Mouse (Mus musculus) cerebellum, adult 11-12 months (tissue): ENCODE measurements at regions not wholly inside any gene's neighbourhood (a gene's known extent, or its start where the extent isn't known, plus 50 kb on each side); places are given as distances from the start of the nearest gene placed in this dataset.
"Not testable (repeated sequence)": the region's sequence is repeated elsewhere in the genome, so short reads cannot be mapped to it uniquely, and the experiment has no call there.

ENCODE experiments used
- DNase-seq: peaks from one replicate; pipeline ENCODE4 v3.0.0; 2022

DNA sequence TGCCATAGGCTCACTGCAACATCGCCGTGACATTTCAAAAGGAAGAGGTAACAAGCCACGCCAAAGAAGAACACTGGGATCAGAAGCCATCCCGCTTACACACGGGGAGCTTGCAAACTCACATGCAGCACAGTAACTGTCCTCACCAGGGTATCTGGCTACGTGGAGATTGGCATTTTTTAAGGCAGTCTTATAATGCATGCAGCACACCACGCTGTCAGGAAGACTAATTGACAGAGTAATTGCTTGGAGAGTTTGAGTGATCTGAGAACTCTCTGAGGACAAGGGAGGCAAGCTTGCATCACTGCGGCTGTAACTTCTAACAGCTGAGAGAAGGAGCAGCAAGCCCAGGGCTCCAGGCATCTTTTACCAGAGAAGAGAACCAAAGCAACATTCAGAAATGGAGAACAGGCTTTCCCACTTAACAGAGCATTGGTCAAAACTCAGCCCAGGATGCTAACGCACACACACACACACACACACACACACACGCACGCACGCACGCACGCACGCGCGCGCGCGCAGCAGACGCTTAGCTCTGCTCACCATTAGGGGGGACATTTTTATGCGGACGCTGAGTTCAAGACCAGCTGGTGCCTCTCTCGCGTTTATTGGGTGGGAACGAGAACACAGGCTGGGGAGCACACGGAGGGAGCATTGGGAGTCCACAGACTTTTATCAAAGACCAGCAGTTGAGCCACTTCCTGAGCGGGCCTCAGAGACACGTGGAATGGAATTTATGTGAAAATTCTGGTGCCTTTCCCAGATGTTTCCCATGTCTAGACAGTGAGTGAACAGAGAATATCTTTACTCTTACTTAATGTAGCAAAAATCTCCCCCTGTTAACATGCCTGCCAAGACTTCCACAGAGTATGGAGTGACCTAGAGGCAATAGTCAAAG, 66.6 kb downstream of the 1700129C05Rik start:
- DNase-seq, result no peak

- no peak for DNase-seq
These were observed 70.2 kb downstream of the 1700129C05Rik start for GRCm38 (mm10) chr14:59072323-59073039.

GRCm38 (mm10) chr14:59070056-59070455, 72.6 kb downstream of the 1700129C05Rik start:
- no peak for DNase-seq

- no peak for DNase-seq
These were observed 76.1 kb downstream of the 1700129C05Rik start for GRCm38 (mm10) chr14:59066456-59067220.

- no peak for DNase-seq
These were observed 79.5 kb downstream of the 1700129C05Rik start for GRCm38 (mm10) chr14:59063221-59063620.

DNA sequence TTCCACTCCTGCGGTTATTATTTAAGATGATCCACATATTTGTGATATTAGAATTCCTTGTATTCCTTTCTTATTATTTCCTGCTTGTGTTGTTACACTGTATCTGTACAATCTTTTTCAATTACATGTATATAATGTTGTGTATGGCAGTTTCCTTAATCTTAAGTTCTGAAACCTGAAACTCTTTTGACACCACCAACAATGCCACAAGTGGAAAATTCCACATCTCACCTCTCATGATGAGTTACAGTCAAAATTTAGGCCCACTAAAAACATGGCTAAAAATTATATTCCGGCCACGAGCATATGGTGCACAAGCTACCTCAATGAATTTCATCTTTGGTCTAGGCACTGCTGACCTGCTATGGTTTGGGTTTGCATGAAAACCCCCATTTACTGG, 85.9 kb downstream of the 1700129C05Rik start:
- DNase-seq, result no peak

- no peak for DNase-seq
These were observed 87.4 kb downstream of the 1700129C05Rik start for GRCm38 (mm10) chr14:59055283-59055682.

- DNase-seq, result no peak
These were observed 90.3 kb downstream of the 1700129C05Rik start for GRCm38 (mm10) chr14:59052421-59052820.

DNA sequence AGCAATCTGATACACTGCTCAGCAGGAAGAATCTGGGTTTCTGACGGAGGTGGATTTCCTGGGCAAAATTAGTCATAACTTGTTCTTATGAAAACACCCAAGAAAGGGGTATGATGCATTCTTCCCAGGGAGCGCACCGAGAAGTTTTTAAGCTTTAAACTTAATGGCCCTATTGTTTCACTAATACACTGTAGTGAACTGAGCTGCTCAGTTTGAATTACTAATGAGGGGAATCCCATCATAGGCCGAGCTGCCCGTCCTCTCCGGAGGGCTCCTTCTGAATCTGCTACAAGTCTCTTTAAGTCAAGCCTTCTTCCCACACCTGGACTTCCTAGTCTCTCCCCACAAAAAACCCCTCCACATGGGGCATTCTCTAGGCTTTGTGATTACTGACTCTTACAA, 91.2 kb downstream of the 1700129C05Rik start:
- DNase-seq, result no peak

- DNase-seq, result no peak
These were observed 97.0 kb downstream of the 1700129C05Rik start for GRCm38 (mm10) chr14:59045687-59046086.

- DNase-seq, result no peak
These were observed 97.5 kb downstream of the 1700129C05Rik start for GRCm38 (mm10) chr14:59045235-59045634.

- no peak for DNase-seq
These were observed 100.5 kb downstream of the 1700129C05Rik start for GRCm38 (mm10) chr14:59042152-59042551.

DNA sequence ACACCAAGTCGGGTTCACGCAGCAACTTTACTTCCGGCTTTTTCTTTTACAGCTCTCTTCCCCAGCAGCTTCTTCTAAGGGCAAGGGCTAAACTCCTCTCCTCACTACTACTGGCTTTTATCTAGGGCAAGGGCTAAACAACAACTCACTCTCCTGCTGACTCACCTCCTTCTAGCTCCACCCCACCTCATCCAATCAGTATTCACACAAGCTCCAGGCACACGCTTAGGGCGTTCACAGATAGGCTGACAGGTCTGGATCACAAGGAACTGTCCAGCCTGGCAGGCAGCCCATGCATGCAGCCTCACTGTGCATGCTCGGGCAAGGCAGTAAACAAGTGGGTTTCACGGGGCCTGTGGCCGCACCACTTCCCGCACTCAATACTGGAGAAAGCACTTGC, 116.9 kb downstream of the 1700129C05Rik start:
- not testable (repeated sequence) for DNase-seq

DNA sequence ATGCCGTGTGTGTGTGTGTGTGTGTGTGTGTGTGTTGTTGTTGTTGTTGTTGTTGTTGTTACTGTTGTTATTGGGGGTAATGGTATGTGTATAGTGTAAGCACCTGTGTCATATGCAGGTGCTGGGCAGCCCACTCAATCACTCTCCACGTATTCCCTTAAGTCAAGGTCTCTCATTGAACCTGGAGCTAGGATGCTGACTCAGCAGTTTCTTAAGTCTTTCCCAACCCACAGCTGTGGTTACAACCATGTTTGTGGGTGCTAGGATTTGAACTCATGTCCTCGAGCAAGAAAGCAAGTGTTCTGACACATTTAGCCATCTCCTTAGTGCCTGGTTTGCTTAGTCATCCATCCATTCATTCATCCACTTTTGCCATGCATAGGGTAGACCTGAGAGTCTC, 133.2 kb downstream of the 1700129C05Rik start:
- no peak for DNase-seq

DNA sequence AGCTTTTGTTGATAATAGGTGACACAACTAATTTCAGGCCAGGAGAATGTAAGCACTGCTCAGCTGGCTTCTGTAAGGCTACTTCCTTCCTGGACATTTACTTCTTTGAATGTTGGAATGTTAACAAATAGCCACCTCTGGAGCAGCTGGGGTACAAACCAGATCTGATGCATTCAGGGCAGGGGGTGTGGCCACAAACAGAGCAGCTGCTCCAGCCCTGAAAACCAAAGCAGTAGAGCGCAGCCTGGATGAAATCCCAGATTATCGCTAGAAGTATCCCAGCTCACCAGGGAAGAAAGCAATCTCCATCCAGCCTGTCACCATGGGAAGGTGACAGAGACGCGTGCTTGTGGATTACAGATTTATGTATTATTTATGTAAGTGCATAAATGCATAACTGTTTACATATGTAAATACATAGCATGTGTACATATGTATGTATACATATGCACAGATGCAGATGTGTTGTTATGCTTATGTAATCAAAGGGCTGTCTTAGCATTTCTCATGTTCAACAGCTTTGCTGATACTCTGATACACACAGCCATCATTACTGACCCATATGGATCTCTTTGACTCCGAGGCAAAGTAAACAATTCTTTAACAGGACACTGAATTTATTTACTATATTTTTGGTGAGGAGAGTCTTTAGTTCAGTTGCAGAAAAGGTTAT, 143.5 kb downstream of the 1700129C05Rik start:
- no peak for DNase-seq

- DNase-seq, result no peak
These were observed 147.7 kb downstream of the 1700129C05Rik start for GRCm38 (mm10) chr14:58994994-58995393.

- no peak for DNase-seq
These were observed 153.0 kb downstream of the 1700129C05Rik start for GRCm38 (mm10) chr14:58989644-58990217.

DNA sequence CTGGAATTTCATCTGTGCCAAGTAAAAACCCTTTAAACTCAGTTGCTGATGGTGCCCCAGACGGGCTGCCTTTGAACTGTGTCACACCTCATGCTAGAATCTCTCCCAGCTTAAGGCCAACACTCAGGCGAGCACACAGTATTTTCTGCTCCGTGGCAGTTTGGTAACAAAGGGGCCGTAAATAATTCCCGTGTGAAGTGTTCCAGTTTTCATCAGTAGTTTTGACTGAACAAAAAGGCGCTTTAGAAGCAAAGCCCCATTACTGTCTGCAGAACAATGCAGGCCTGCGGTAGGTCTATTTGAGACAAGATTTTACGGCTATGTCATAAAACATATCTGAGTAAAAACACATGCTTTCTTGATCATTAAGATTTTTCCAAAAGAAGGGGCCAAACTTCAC, 155.0 kb downstream of the 1700129C05Rik start:
- DNase-seq, result no peak

DNA sequence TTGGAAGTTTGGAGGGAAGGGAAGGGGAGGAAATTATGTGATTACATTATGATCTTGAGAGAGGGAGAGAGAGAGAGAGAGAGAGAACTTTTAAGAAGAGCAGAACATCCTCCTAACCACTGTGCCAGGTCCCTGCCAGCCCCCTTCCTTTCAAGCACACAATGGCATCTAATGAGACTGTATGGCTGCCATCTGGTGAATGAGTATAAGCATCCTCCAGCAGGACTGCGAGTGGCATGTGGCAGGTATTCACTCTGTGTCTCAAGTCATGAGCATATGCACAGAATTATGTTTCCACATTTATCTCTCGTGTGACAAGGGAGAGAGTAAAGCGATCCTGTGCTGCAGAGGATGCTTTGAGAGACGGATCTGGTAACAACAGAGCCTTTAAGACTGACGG, 156.9 kb downstream of the 1700129C05Rik start:
- DNase-seq, result no peak

GRCm38 (mm10) chr14:58976791-58977190, 165.9 kb downstream of the 1700129C05Rik start:
- DNase-seq, result no peak

DNA sequence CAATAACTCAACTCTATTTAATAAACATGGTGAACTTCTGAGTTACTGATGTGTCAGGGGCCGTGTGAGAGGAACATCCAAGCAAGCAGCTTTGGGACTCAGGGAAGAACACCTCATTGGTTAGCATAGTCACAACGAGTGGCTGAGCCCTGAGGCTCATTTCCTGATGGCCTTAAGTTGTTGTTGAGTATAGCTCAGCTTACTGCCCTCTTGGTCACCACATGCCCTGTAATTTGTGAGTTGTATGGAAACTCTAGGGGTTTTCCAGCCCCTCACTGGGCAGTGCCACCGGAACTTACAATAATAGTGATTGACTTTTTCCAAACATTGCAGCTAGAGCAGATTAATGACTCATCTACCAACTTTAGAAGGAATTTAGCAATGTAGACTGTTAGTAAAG, 173.4 kb downstream of the 1700129C05Rik start:
- no peak for DNase-seq

GRCm38 (mm10) chr14:58967975-58968374, 174.7 kb downstream of the 1700129C05Rik start:
- DNase-seq, result no peak
